Mouse (Mus musculus) embryonic facial prominence, embryonic 14.5 days (tissue): ENCODE measurements around the gene Rpl21. TPM values are rescaled to one million over a fixed set of nuclear protein-coding genes. Genes with fewer than 3 reads are reported as not detected.

Source experiments
- ATAC-seq: fragments of 200-750 bp; cut with Nextera tagmentation; 2 replicates; pipeline ENCODE4 v1.8.0; 2017; ENCODE audit warnings: low read depth, moderate number of reproducible peaks, moderate TSS enrichment
- DNase-seq: peaks from one replicate; pipeline ENCODE4 v3.0.0-alpha.2; 2015; ENCODE audit warnings: low spot score
- H3K27ac ChIP-seq: fragments of 300-500 bp; sonication (generic); replicated peaks from 2 replicates; pipeline ENCODE4 v1.5.1; 2014; ENCODE audit warnings: low read depth, mild to moderate bottlenecking, low read length, moderate library complexity
- H3K27me3 ChIP-seq: fragments of 300-500 bp; sonication (generic); replicated peaks from 2 replicates; pipeline ENCODE4 v1.6.1; 2014; ENCODE audit warnings: low read length; ENCODE audit not compliant: control insufficient read depth, insufficient read depth
- H3K36me3 ChIP-seq: fragments of 300-500 bp; sonication (generic); 2 replicates; pipeline ENCODE4 v1.6.1; 2014; ENCODE audit warnings: low read length, mixed read lengths; ENCODE audit not compliant: control insufficient read depth, insufficient read depth
- H3K4me1 ChIP-seq: fragments of 300-500 bp; sonication (generic); 2 replicates; pipeline ENCODE4 v1.6.1; 2014; ENCODE audit warnings: antibody characterized with exemption, low read length; ENCODE audit not compliant: control insufficient read depth, insufficient read depth
- H3K4me2 ChIP-seq: fragments of 300-500 bp; sonication (generic); 2 replicates; pipeline ENCODE4 v1.6.1; 2014; ENCODE audit warnings: low read depth, mild to moderate bottlenecking, low read length, moderate library complexity, mixed read lengths
- H3K4me3 ChIP-seq: fragments of 300-500 bp; sonication (generic); 2 replicates; pipeline ENCODE4 v1.5.1; 2014; ENCODE audit warnings: low read depth, mild to moderate bottlenecking, low read length
- H3K9ac ChIP-seq: fragments of 300-500 bp; sonication (generic); 2 replicates; pipeline ENCODE4 v1.6.1; 2014; ENCODE audit warnings: low read depth, mild to moderate bottlenecking, low read length, moderate library complexity, mixed read lengths
- H3K9me3 ChIP-seq: fragments of 300-500 bp; sonication (generic); 2 replicates; pipeline ENCODE4 v1.6.1; 2016; ENCODE audit warnings: low read length; ENCODE audit not compliant: control insufficient read depth
- WGBS: fragments of 180-500 bp; shearing (Covaris S2); extraction: QIAGEN DNeasy Blood & Tissue Kit; methylation state at CpG from one replicate; pipeline ENCODE4 v1.1.7; 2014; 5-methylcytosine and 5-hydroxymethylcytosine counted together
- polyA plus RNA-seq: library from polyadenylated mRNA; unstranded; fragments of >200 nt; fragmentation: Nextera tagmentation; extraction: Ambion mirVana; gene quantifications from 2 replicates; pipeline ENCODE4 v1.2.1, GENCODE M21; 2014

Gene Rpl21
- polyA plus RNA-seq, 1 experiment from 2014 or later, result 723 TPM

DNA sequence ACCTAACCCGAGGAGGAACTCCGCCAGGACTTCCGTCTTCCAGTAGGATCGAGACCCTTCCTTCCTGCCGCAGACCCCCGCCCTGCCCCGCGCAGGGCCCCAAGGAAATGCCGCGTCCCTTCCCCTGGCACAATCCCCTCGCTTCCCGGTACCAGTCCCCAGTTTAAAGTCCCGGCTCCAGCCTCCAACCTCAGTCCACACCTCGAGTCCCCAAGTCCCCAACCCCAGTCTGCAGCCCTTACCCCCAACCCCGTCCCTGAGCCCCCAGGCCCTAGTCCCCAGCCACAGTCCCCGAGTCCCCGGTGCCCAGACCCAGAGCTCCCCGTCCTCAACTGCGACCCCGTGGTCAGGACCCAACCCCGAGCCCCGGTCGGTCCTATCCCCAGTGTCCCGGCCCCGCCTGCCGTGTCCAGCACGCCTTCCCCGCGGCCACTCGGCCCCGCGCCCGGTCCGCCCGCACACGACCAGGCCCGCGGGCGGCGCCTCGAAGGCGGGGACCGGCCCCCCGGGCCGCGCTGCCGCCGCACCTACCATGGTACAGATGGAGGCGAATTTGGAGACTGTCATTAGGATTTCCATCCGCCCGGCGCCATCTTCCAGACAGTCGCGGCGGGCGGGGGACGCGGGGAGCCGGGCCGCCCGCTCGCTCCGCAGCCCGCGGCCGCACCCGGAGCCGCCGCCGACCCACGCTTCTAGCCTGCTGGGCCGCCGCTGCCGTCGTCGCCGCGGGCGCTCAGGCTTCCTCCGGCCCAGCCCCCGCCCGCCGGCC lies 38.4 kb upstream of the Rpl21 start:
- Histone ChIP-seq H3K9ac (peak overlapping the region; percentile 90), H3K4me2 (peak overlapping the region; percentile 88), H3K4me1 (peaks cover 26% of the 10 kb centered on the region), H3K9me3 (no peaks in the 10 kb centered on the region), H3K4me3 (peak overlapping the region; percentile 98), H3K27me3 (no peaks in the 10 kb centered on the region), H3K36me3 (no peaks in the 10 kb centered on the region), H3K27ac (peak overlapping the region; percentile 87)
- peak; percentile 49 for DNase-seq
- WGBS, result 1% methylated on average over 44 of the region's 83 CpGs
- peak; percentile 45 for ATAC-seq

- peak; percentile 98 for DNase-seq
- WGBS, result 0% methylated on average over 18 of the region's 51 CpGs
These were observed 37.8 kb upstream of the Rpl21 start, which contains the start of gene Usp12 for GRCm38 (mm10) chr5:146794853-146795252. Gene Usp12, minus strand, starts transcription at chr5:146795006.

DNA sequence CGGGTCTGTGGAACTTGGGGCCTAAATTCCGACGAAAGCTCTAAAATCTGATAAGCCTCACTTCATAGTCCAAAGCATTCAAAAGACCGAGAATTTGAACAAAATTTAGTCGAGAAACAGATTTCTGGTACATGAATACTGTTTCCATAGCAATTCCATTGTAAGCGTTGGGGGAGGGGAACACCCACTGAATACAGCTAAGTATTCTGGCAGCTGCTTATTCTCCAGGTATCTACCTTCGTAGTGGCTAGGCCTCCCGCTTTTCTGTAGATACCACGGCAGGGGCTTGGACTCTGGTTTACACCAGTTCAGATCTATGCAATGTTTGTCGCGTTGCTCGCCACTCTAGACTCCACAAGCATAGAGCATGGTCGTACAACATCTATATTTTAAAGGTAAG lies 37.0 kb upstream of the Rpl21 start:
- no peak overlapping the region for H3K4me2 ChIP-seq
- H3K4me3 ChIP-seq, result no peak overlapping the region
- no peak overlapping the region for H3K9ac ChIP-seq
- ATAC-seq (no peak), DNase-seq (no peak)
- 73% methylated on average over 13 of the region's 13 CpGs for WGBS
- no peaks in the 10 kb centered on the region for H3K27me3 ChIP-seq
- peaks cover 24% of the 10 kb centered on the region for H3K4me1 ChIP-seq
- no peaks in the 10 kb centered on the region for H3K9me3 ChIP-seq
- H3K36me3 ChIP-seq, result no peaks in the 10 kb centered on the region
- H3K27ac ChIP-seq, result no peak overlapping the region

More at GRCm38 (mm10) chr5:146794853-146795252, 37.8 kb upstream of the Rpl21 start, which contains the start of gene Usp12:
- H3K4me1 ChIP-seq, result peaks cover 26% of the 10 kb centered on the region
- peak; percentile 98 for ATAC-seq
- peak within 1 kb of the TSS; percentile 98 for H3K4me3 ChIP-seq
- peak within 1 kb of the TSS; percentile 90 for H3K9ac ChIP-seq
- H3K4me2 ChIP-seq, result peak within 1 kb of the TSS; percentile 88
- H3K36me3 ChIP-seq, result no peaks in the 10 kb centered on the region
- no peaks in the 10 kb centered on the region for H3K9me3 ChIP-seq
- peak within 1 kb of the TSS; percentile 87 for H3K27ac ChIP-seq
- no peaks in the 10 kb centered on the region for H3K27me3 ChIP-seq

- H3K36me3 ChIP-seq, result no peaks in the 10 kb centered on the region
- no peak overlapping the region for H3K27ac ChIP-seq
- 52% methylated on average over 9 of the region's 9 CpGs for WGBS
- H3K4me2 ChIP-seq, result no peak overlapping the region
- DNase-seq (no peak), ATAC-seq (no peak)
- H3K27me3 ChIP-seq, result no peaks in the 10 kb centered on the region
- H3K4me1 ChIP-seq, result peaks cover 7% of the 10 kb centered on the region
- H3K9ac ChIP-seq, result no peak overlapping the region
- H3K4me3 ChIP-seq, result no peak overlapping the region
- H3K9me3 ChIP-seq, result peaks cover 12% of the 10 kb centered on the region; the same call in 1 of the 2 replicates
These were observed 34.7 kb upstream of the Rpl21 start for GRCm38 (mm10) chr5:146798031-146798430.

DNA sequence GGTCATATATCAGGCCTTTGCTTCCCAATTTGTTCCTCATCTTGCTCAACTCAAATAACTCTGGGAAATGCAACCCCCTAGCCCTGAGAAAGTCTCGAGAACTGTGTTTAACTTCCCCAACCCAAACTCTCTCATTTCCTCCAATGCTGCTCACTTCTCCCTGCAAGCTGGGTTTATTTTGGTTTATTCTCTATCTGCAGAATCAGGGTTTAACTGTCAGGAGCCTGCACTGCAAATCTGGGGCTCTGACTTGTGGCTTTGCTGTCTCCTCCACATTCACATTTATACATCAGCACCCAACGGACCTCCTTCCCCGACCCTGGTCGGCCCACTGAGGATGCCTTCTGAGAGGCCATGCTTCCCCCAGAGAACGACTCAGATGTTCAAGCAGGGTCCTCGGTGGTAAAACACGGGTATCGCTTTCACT lies 26.7 kb upstream of the Rpl21 start:
- no peak for DNase-seq
- 0 out of 2 replicates have a peak, but pooled peaks cover 3% of the 10 kb centered on the region for H3K4me1 ChIP-seq
- no peaks in the 10 kb centered on the region for H3K36me3 ChIP-seq
- no peak overlapping the region for H3K9ac ChIP-seq
- peak overlapping the region; percentile 28; the same call in 1 of the 2 replicates for H3K27ac ChIP-seq
- WGBS, result 59% methylated on average over 8 of the region's 8 CpGs
- no peaks in the 10 kb centered on the region for H3K27me3 ChIP-seq
- no peak overlapping the region for H3K4me2 ChIP-seq
- H3K9me3 ChIP-seq, result peaks cover 12% of the 10 kb centered on the region; the same call in 1 of the 2 replicates
- H3K4me3 ChIP-seq, result no peak overlapping the region
- no peak for ATAC-seq

DNA sequence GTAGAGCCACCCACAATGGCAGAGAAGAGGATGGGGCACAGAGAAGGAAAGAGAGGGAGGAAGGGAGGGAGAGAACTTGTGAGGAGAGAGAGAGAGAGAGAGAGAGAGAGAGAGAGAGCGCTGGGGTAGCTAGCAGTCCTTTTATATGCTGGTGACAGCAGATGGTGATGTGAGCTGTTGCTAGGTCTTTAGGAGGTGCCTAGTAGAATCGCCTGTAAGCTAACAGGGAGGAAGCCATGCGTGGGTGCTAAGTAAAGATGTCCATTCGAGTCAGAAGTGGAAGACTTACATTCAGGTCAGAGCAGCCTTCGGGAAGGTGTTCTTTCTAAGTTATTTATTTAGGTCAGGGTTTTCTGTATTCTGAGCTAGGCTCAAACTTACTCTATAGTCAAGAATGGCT lies 22.7 kb upstream of the Rpl21 start:
- Histone ChIP-seq H3K27me3 (no peaks in the 10 kb centered on the region), H3K9ac (no peak overlapping the region), H3K27ac (no peak overlapping the region), H3K36me3 (no peaks in the 10 kb centered on the region), H3K4me3 (no peak overlapping the region), H3K4me2 (no peak overlapping the region), H3K9me3 (no peaks in the 10 kb centered on the region), H3K4me1 (0 out of 2 replicates have a peak, but pooled peaks cover 3% of the 10 kb centered on the region)
- ATAC-seq, result no peak
- WGBS, result 73% methylated on average over 5 of the region's 5 CpGs
- DNase-seq, result no peak

DNA sequence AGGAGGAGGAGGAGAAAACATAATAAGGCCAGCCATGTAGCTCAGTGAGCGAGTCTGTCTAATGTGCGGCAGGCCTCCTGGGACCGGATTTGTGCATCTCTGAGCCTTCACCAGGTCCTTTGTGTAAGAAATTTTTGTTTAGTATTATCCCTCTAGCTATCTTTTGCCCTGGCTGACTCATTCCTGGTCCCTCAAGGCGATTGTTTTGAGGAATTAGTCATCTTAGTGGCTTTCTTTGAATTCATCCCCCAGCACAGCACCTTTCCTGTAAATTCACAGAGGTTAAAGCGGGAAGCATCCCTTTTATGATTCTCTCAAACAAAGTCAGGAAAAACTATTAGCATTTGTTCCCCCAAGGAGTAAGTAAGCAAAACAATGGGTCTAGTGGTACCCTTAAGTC lies 19.8 kb upstream of the Rpl21 start:
- Histone ChIP-seq H3K36me3 (no peaks in the 10 kb centered on the region), H3K9ac (no peak overlapping the region), H3K27me3 (no peaks in the 10 kb centered on the region), H3K4me1 (no peaks in the 10 kb centered on the region), H3K27ac (no peak overlapping the region), H3K4me2 (no peak overlapping the region), H3K4me3 (no peak overlapping the region), H3K9me3 (no peaks in the 10 kb centered on the region)
- ATAC-seq (no peak), DNase-seq (no peak)
- 86% methylated on average over 5 of the region's 5 CpGs for WGBS

DNA sequence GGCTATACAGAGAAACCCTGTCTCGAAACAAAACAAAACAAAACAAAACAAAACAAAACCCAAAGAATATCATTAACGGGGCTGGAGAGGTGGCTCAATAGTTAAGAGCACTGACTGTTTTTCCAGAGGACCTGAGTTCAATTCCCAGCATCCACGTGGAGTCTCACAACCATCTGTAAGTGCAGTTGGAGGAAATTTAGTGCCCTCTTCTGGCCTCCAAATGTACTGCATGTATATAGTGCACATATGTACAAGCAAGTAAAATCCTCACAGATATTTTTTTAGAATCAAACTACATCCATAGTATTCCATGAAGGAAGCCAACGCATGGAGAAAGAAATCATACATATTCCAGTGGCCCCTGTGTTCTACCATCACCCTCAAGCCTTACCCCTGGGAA lies 19.3 kb upstream of the Rpl21 start:
- DNase-seq (no peak), ATAC-seq (no peak)
- Histone ChIP-seq H3K27me3 (no peaks in the 10 kb centered on the region), H3K4me2 (no peak overlapping the region), H3K9ac (no peak overlapping the region), H3K9me3 (no peaks in the 10 kb centered on the region), H3K36me3 (no peaks in the 10 kb centered on the region), H3K27ac (no peak overlapping the region), H3K4me3 (no peak overlapping the region), H3K4me1 (no peaks in the 10 kb centered on the region)
- 90% methylated on average over 4 of the region's 4 CpGs for WGBS

GRCm38 (mm10) chr5:146815394-146815793 lies 17.3 kb upstream of the Rpl21 start:
- no peak for ATAC-seq
- no peaks in the 10 kb centered on the region for H3K27me3 ChIP-seq
- no peaks in the 10 kb centered on the region for H3K9me3 ChIP-seq
- WGBS, result 76% methylated on average over 4 of the region's 4 CpGs
- H3K4me2 ChIP-seq, result no peak overlapping the region
- DNase-seq, result no peak
- H3K4me3 ChIP-seq, result no peak overlapping the region
- H3K36me3 ChIP-seq, result no peaks in the 10 kb centered on the region
- no peak overlapping the region for H3K27ac ChIP-seq
- no peak overlapping the region for H3K9ac ChIP-seq
- no peaks in the 10 kb centered on the region for H3K4me1 ChIP-seq
